Mouse (Mus musculus) forebrain, embryonic 15.5 days (tissue): ENCODE measurements around the gene Nlrc4. TPM values are rescaled to one million over a fixed set of nuclear protein-coding genes. Genes with fewer than 3 reads are reported as not detected.

Experiments
- ATAC-seq: fragments of 200-750 bp; cut with Nextera tagmentation; replicated peaks from 2 replicates; pipeline ENCODE4 v1.8.0; 2017; ENCODE audit warnings: mild to moderate bottlenecking, moderate TSS enrichment, moderate library complexity
- H3K27ac ChIP-seq: fragments of 300-500 bp; sonication (generic); replicated peaks from 2 replicates; pipeline ENCODE4 v1.5.1; 2015; ENCODE audit warnings: mild to moderate bottlenecking, inconsistent platforms
- H3K27me3 ChIP-seq: fragments of 300-500 bp; sonication (generic); 2 replicates; pipeline ENCODE4 v1.6.1; 2015; ENCODE audit warnings: inconsistent platforms
- H3K36me3 ChIP-seq: fragments of 300-500 bp; sonication (generic); 2 replicates; pipeline ENCODE4 v1.6.1; 2015; ENCODE audit warnings: mild to moderate bottlenecking, inconsistent platforms
- H3K4me1 ChIP-seq: fragments of 300-500 bp; sonication (generic); 2 replicates; pipeline ENCODE4 v1.6.1; 2015; ENCODE audit warnings: inconsistent platforms
- H3K4me2 ChIP-seq: fragments of 300-500 bp; sonication (generic); replicated peaks from 2 replicates; pipeline ENCODE4 v1.6.1; 2015; ENCODE audit warnings: mild to moderate bottlenecking, inconsistent platforms
- H3K4me3 ChIP-seq: fragments of 300-500 bp; sonication (generic); 2 replicates; pipeline ENCODE4 v1.5.1; 2015; ENCODE audit warnings: mild to moderate bottlenecking, inconsistent platforms
- H3K9ac ChIP-seq: fragments of 300-500 bp; sonication (generic); replicated peaks from 2 replicates; pipeline ENCODE4 v1.6.1; 2015; ENCODE audit warnings: mild to moderate bottlenecking, inconsistent platforms
- H3K9me3 ChIP-seq: fragments of 300-500 bp; sonication (generic); 2 replicates; pipeline ENCODE4 v1.6.1; 2016; ENCODE audit warnings: inconsistent platforms
- WGBS: fragments of 180-500 bp; shearing (Covaris S2); methylation state at CpG from one replicate; pipeline ENCODE4 v1.1.7; 2015; ENCODE audit warnings: mixed read lengths; 5-methylcytosine and 5-hydroxymethylcytosine counted together
- polyA plus RNA-seq: library from polyadenylated mRNA; unstranded; fragments of >200 nt; fragmentation: Nextera tagmentation; extraction: Ambion mirVana; gene quantifications from 2 replicates; pipeline ENCODE4 v1.2.1, GENCODE M21; 2015

Gene Nlrc4
- polyA plus RNA-seq, 1 experiment from 2014 or later, result 0.22 TPM

DNA sequence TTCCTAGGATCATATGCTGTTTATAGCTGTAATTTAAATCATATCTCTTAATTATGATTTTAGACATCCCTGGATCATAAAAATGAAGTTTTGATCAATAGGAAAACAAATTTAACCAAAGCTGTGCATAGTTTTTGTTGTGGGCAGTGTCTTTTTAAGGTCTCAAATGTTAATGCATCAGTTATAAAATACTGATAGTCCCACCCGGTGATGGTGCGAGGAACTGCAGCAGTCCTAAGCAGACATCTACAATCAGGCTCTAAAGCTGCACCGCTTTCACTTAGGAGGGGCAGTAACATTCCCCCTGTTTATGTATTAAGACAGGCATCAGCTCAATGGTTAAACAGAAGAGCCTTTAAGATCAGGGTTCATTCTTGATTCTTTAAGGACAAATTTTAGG is 69.1 kb downstream of the Nlrc4 start:
- Histone ChIP-seq H3K4me2 (no peak overlapping the region), H3K9me3 (no peaks in the 10 kb centered on the region), H3K27me3 (no peaks in the 10 kb centered on the region), H3K4me1 (peaks cover 3% of the 10 kb centered on the region; the same call in 1 of the 2 replicates), H3K27ac (no peak overlapping the region), H3K4me3 (no peak overlapping the region), H3K9ac (no peak overlapping the region), H3K36me3 (peaks cover 42% of the 10 kb centered on the region)
- 81% methylated on average over 3 of the region's 3 CpGs for WGBS
- no peak for ATAC-seq

DNA sequence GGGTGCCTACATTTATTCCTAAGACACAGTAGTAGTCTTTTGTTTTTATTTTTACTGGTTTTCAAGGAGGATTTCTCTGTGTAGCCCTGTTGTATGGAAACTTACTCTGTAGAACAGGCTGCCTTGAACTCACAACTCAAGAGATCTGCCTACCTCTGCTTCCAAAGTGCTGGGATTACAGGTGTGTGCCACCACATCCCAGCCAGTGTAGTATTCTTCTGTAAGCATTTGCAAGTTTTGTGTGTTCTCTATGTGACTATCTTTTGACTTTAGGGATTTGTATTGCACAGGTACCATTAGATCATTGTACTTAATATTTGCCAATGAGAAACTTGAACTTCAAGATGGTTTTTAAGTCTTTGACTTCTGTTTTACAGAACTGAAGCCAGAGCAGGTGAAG is 72.3 kb downstream of the Nlrc4 start:
- no peaks in the 10 kb centered on the region for H3K27me3 ChIP-seq
- no peak overlapping the region for H3K4me3 ChIP-seq
- H3K9me3 ChIP-seq, result no peaks in the 10 kb centered on the region
- H3K36me3 ChIP-seq, result peaks cover 72% of the 10 kb centered on the region
- no peak overlapping the region for H3K27ac ChIP-seq
- H3K9ac ChIP-seq, result no peak overlapping the region
- ATAC-seq, result no peak
- H3K4me2 ChIP-seq, result no peak overlapping the region
- H3K4me1 ChIP-seq, result no peaks in the 10 kb centered on the region

DNA sequence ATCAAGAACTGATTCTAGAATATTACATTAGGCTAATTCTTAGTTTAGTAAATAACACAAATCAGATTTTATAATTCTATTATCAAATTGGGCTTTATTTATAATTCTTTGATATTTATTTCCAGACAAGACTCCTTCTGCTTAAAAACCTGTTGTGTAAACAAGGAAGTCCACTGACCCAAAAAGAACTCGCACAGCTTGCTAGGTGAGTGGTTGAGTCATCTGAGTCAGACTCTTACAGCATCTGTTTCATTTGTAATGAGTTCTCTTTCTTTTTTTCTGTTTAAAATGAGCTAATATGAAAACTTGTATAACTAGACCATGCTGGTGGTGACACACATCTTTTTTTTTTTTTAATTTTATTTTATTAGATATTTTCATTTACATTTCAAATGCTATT is 82.0 kb downstream of the Nlrc4 start:
- Histone ChIP-seq H3K27ac (no peak overlapping the region), H3K27me3 (no peaks in the 10 kb centered on the region), H3K4me1 (no peaks in the 10 kb centered on the region), H3K9ac (no peak overlapping the region), H3K9me3 (no peaks in the 10 kb centered on the region), H3K36me3 (peaks cover 74% of the 10 kb centered on the region), H3K4me2 (no peak overlapping the region), H3K4me3 (no peak overlapping the region)
- WGBS, result 94% methylated on average over 1 of the region's 1 CpGs
- ATAC-seq, result no peak

Other genes starting within 250 kb of the Nlrc4 start
- gene Memo1, start 163.6 kb downstream of the Nlrc4 start, polyA plus RNA-seq, result 63.9 and 66.1 TPM in 2 replicates
- gene Dpy30, start 135.2 kb downstream of the Nlrc4 start, polyA plus RNA-seq, result 202 and 214 TPM in 2 replicates
- 35.1 and 36.4 TPM in 2 replicates for gene Spast, start 120.2 kb downstream of the Nlrc4 start, polyA plus RNA-seq
- gene Slc30a6, start 63.5 kb downstream of the Nlrc4 start, polyA plus RNA-seq, result 28.3 and 30.9 TPM in 2 replicates
- 55.8 and 65.0 TPM in 2 replicates for gene Yipf4, start 30.4 kb upstream of the Nlrc4 start, polyA plus RNA-seq
- 99.1 and 99.8 TPM in 2 replicates for gene Birc6, start 69.2 kb upstream of the Nlrc4 start, polyA plus RNA-seq